Mouse (Mus musculus) midbrain, embryonic 13.5 days (tissue): ENCODE measurements at regions not wholly inside any gene's neighbourhood (a gene's known extent, or its start where the extent isn't known, plus 50 kb on each side); places are given as distances from the start of the nearest gene placed in this dataset.

Experiments used
- ATAC-seq: fragments of 200-750 bp; cut with Nextera tagmentation; 2 replicates; pipeline ENCODE4 v1.8.0; 2017; ENCODE audit warnings: mild to moderate bottlenecking, moderate TSS enrichment, moderate library complexity
- H3K27ac ChIP-seq: fragments of 300-500 bp; sonication (generic); 2 replicates; pipeline ENCODE4 v1.5.1; 2015; ENCODE audit warnings: inconsistent platforms, mild to moderate bottlenecking, moderate library complexity
- H3K27me3 ChIP-seq: fragments of 300-500 bp; sonication (generic); 2 replicates; pipeline ENCODE4 v1.6.1; 2015; ENCODE audit warnings: mild to moderate bottlenecking, inconsistent platforms
- H3K36me3 ChIP-seq: fragments of 300-500 bp; sonication (generic); 2 replicates; pipeline ENCODE4 v1.6.1; 2015; ENCODE audit warnings: mild to moderate bottlenecking, inconsistent platforms
- H3K4me1 ChIP-seq: fragments of 300-500 bp; sonication (generic); replicated peaks from 2 replicates; pipeline ENCODE4 v1.6.1; 2015; ENCODE audit warnings: inconsistent platforms
- H3K4me2 ChIP-seq: fragments of 300-500 bp; sonication (generic); replicated peaks from 2 replicates; pipeline ENCODE4 v1.6.1; 2015; ENCODE audit warnings: moderate library complexity, mild to moderate bottlenecking, inconsistent platforms
- H3K4me3 ChIP-seq: fragments of 300-500 bp; sonication (generic); replicated peaks from 2 replicates; pipeline ENCODE4 v1.5.1; 2015; ENCODE audit warnings: mild to moderate bottlenecking, inconsistent platforms
- H3K9ac ChIP-seq: fragments of 300-500 bp; sonication (generic); replicated peaks from 2 replicates; pipeline ENCODE4 v1.6.1; 2015; ENCODE audit warnings: mild to moderate bottlenecking, inconsistent platforms
- H3K9me3 ChIP-seq: fragments of 300-500 bp; sonication (generic); 2 replicates; pipeline ENCODE4 v1.6.1; 2016; ENCODE audit warnings: mild to moderate bottlenecking, inconsistent platforms
- WGBS: fragments of 180-500 bp; shearing (Covaris S2); methylation state at CpG from one replicate; pipeline ENCODE4 v1.1.7; 2015; 5-methylcytosine and 5-hydroxymethylcytosine counted together
- microRNA counts: library from miRNA; unstranded; fragments of <30 nt; microRNA quantifications from one replicate; lab custom pipeline; 2016
- microRNA-seq: library from miRNA; unstranded; fragments of <30 nt; microRNA quantifications from one replicate; pipeline ENCODE4, GENCODE M21; 2016

- peaks cover 5% of the 10 kb centered on the region; the same call in 1 of the 2 replicates for H3K36me3 ChIP-seq
- no peaks in the 10 kb centered on the region for H3K9me3 ChIP-seq
- whole genome bisulfite sequencing = 78% methylated on average over 3 of the region's 3 CpGs
- no peak for ATAC-seq
- H3K9ac ChIP-seq = no peak overlapping the region
- peaks cover 51% of the 10 kb centered on the region for H3K27me3 ChIP-seq
- H3K27ac ChIP-seq = no peak overlapping the region
- no peak overlapping the region for H3K4me3 ChIP-seq
- no peaks in the 10 kb centered on the region for H3K4me1 ChIP-seq
- no peak overlapping the region for H3K4me2 ChIP-seq
These were observed 153.2 kb upstream of the Cypt2 start for GRCm38 (mm10) chrX:105346420-105346819.

GRCm38 (mm10) chrX:105366284-105366683, 133.3 kb upstream of the Cypt2 start:
- H3K27ac ChIP-seq = no peak overlapping the region
- H3K9me3 ChIP-seq = no peaks in the 10 kb centered on the region
- no peak overlapping the region for H3K9ac ChIP-seq
- H3K4me2 ChIP-seq = no peak overlapping the region
- ATAC-seq = peak; percentile 17; the same call in 1 of the 2 replicates
- H3K4me3 ChIP-seq = no peak overlapping the region
- H3K36me3 ChIP-seq = peaks cover 5% of the 10 kb centered on the region; the same call in 1 of the 2 replicates
- peaks cover 44% of the 10 kb centered on the region for H3K27me3 ChIP-seq
- H3K4me1 ChIP-seq = no peaks in the 10 kb centered on the region
- 29% methylated on average over 2 of the region's 2 CpGs for WGBS

GRCm38 (mm10) chrX:105367979-105368378, 131.6 kb upstream of the Cypt2 start:
- Histone ChIP-seq H3K27ac (no peak overlapping the region), H3K4me1 (no peaks in the 10 kb centered on the region), H3K9me3 (no peaks in the 10 kb centered on the region), H3K36me3 (peaks cover 5% of the 10 kb centered on the region; the same call in 1 of the 2 replicates), H3K4me2 (no peak overlapping the region), H3K27me3 (peaks cover 43% of the 10 kb centered on the region), H3K9ac (no peak overlapping the region), H3K4me3 (no peak overlapping the region)
- whole genome bisulfite sequencing = 78% methylated on average over 2 of the region's 2 CpGs
- ATAC-seq = no peak

- H3K4me1 ChIP-seq = peaks cover 6% of the 10 kb centered on the region; the same call in 1 of the 2 replicates
- H3K27me3 ChIP-seq = peaks cover 47% of the 10 kb centered on the region; the same call in 1 of the 2 replicates
- ATAC-seq = no peak
- H3K4me2 ChIP-seq = peak overlapping the region; percentile 57
- H3K9me3 ChIP-seq = no peaks in the 10 kb centered on the region
- H3K27ac ChIP-seq = peak overlapping the region; percentile 92
- 24% methylated on average over 1 of the region's 1 CpGs for WGBS
- peak overlapping the region; percentile 65 for H3K9ac ChIP-seq
- peak overlapping the region; percentile 43 for H3K4me3 ChIP-seq
- peaks cover 15% of the 10 kb centered on the region for H3K36me3 ChIP-seq
These were observed 109.1 kb upstream of the Cypt2 start for GRCm38 (mm10) chrX:105390506-105390905.

GRCm38 (mm10) chrX:105391029-105391428, 108.5 kb upstream of the Cypt2 start:
- H3K9me3 ChIP-seq = no peaks in the 10 kb centered on the region
- peak overlapping the region; percentile 43 for H3K4me3 ChIP-seq
- H3K27ac ChIP-seq = peak overlapping the region; percentile 92
- H3K4me1 ChIP-seq = peaks cover 6% of the 10 kb centered on the region; the same call in 1 of the 2 replicates
- peaks cover 15% of the 10 kb centered on the region for H3K36me3 ChIP-seq
- peak; percentile 49 for ATAC-seq
- H3K9ac ChIP-seq = peak overlapping the region; percentile 65
- peak overlapping the region; percentile 57 for H3K4me2 ChIP-seq
- peaks cover 47% of the 10 kb centered on the region; the same call in 1 of the 2 replicates for H3K27me3 ChIP-seq

GRCm38 (mm10) chrX:105391680-105392462, 107.7 kb upstream of the Cypt2 start:
- peaks cover 45% of the 10 kb centered on the region; the same call in 1 of the 2 replicates for H3K27me3 ChIP-seq
- peak overlapping the region; percentile 43 for H3K4me3 ChIP-seq
- H3K4me2 ChIP-seq = peak overlapping the region; percentile 57
- ATAC-seq = peak; percentile 97
- peaks cover 11% of the 10 kb centered on the region for H3K36me3 ChIP-seq
- peaks cover 6% of the 10 kb centered on the region; the same call in 1 of the 2 replicates for H3K4me1 ChIP-seq
- H3K27ac ChIP-seq = peak overlapping the region; percentile 92
- no peaks in the 10 kb centered on the region for H3K9me3 ChIP-seq
- peak overlapping the region; percentile 65; the same call in 1 of the 2 replicates for H3K9ac ChIP-seq
- 22% methylated on average over 8 of the region's 8 CpGs for WGBS

GRCm38 (mm10) chrX:105393259-105393658, 106.3 kb upstream of the Cypt2 start:
- H3K9me3 ChIP-seq = no peaks in the 10 kb centered on the region
- H3K27ac ChIP-seq = no peak overlapping the region
- WGBS = 44% methylated on average over 11 of the region's 11 CpGs
- H3K36me3 ChIP-seq = no peaks in the 10 kb centered on the region
- H3K9ac ChIP-seq = no peak overlapping the region
- no peak for ATAC-seq
- no peak overlapping the region for H3K4me3 ChIP-seq
- H3K4me1 ChIP-seq = peaks cover 6% of the 10 kb centered on the region; the same call in 1 of the 2 replicates
- H3K4me2 ChIP-seq = no peak overlapping the region
- H3K27me3 ChIP-seq = peaks cover 43% of the 10 kb centered on the region

- no peak for ATAC-seq
- no peak overlapping the region for H3K4me2 ChIP-seq
- 72% methylated on average over 5 of the region's 5 CpGs for WGBS
- no peaks in the 10 kb centered on the region for H3K9me3 ChIP-seq
- H3K36me3 ChIP-seq = no peaks in the 10 kb centered on the region
- no peaks in the 10 kb centered on the region for H3K4me1 ChIP-seq
- no peak overlapping the region for H3K9ac ChIP-seq
- no peak overlapping the region for H3K4me3 ChIP-seq
- H3K27me3 ChIP-seq = peaks cover 34% of the 10 kb centered on the region
- H3K27ac ChIP-seq = no peak overlapping the region
These were observed 86.2 kb upstream of the Cypt2 start for GRCm38 (mm10) chrX:105413351-105413750.

- Histone ChIP-seq H3K9me3 (no peaks in the 10 kb centered on the region), H3K27me3 (peaks cover 29% of the 10 kb centered on the region; the same call in 1 of the 2 replicates), H3K4me2 (no peak overlapping the region), H3K9ac (no peak overlapping the region), H3K4me3 (no peak overlapping the region), H3K4me1 (no peaks in the 10 kb centered on the region), H3K36me3 (no peaks in the 10 kb centered on the region), H3K27ac (no peak overlapping the region)
- 79% methylated on average over 3 of the region's 3 CpGs for WGBS
- no peak for ATAC-seq
These were observed 78.6 kb upstream of the Cypt2 start for GRCm38 (mm10) chrX:105420976-105421375.

MicroRNAs in the stretch of these regions (microRNA counts, 519-probe panel; counts per million panel counts)
- 110 counts per million, percentile 56 among the panel's probes with 10 or more counts for microRNA mmu-miR-325 (lab: Ali Mortazavi, UCI)

Small RNA genes lying in the stretch of these regions (microRNA-seq; reads per million reads assigned to microRNA genes)
- 991 reads per million, percentile 79 among the genes with 10 or more reads in this experiment for gene Mir325
